Mouse (Mus musculus): ENCODE data around the gene Cyp2j9. TPM values are rescaled to one million over a fixed set of nuclear protein-coding genes. Genes with fewer than 3 reads are reported as not detected.
"Not testable (repeated sequence)": the region's sequence is repeated elsewhere in the genome, so short reads cannot be mapped to it uniquely, and the experiment has no call there.

The Cyp2j9 gene
- 1.3 TPM in 2 replicates for polyA plus RNA-seq (2015; fragmentation: Nextera tagmentation; extraction: Ambion mirVana)

- Histone ChIP-seq H3K4me3 (ENCODE audit: low read length) (peak within 1 kb of the TSS; percentile 54), H3K4me1 (ENCODE audit: control insufficient read depth, insufficient read depth, low read length) (no peaks in the 10 kb centered on the region), H3K36me3 (ENCODE audit: control insufficient read depth, insufficient read depth) (no peaks in the 10 kb centered on the region), H3K4me2 (ENCODE audit: low read depth, low read length) (peak within 1 kb of the TSS; percentile 73), H3K27me3 (ENCODE audit: control insufficient read depth, insufficient read depth, low read length) (no peaks in the 10 kb centered on the region), H3K27ac (ENCODE audit: low read length) (peak within 1 kb of the TSS; percentile 59), H3K9ac (ENCODE audit: low read length) (peak within 1 kb of the TSS; percentile 63), H3K9me3 (replicated peaks; ENCODE audit: control insufficient read depth, low read length) (no peaks in the 10 kb centered on the region)
- ATAC-seq (replicated peaks; ENCODE audit: extremely low read depth, insufficient read depth, low FRiP score) = peak; percentile 76
- WGBS = 4% methylated on average over 18 of the region's 18 CpGs
Observed at GRCm38 (mm10) chr4:96590911-96591790, at the start of gene Cyp2j9. Gene Cyp2j9 (minus strand): TSS chr4:96591578.

GRCm38 (mm10) chr4:96635455-96635854 lies 44.1 kb upstream of the Cyp2j9 start:
- H3K4me2 ChIP-seq (ENCODE audit: low read depth, low read length) = no peak overlapping the region
- no peaks in the 10 kb centered on the region for H3K9me3 ChIP-seq (replicated peaks; ENCODE audit: control insufficient read depth, low read length)
- H3K4me3 ChIP-seq (ENCODE audit: low read length) = no peak overlapping the region
- no peak overlapping the region for H3K27ac ChIP-seq (ENCODE audit: low read length)
- no peak overlapping the region for H3K9ac ChIP-seq (ENCODE audit: low read length)
- H3K27me3 ChIP-seq (ENCODE audit: control insufficient read depth, insufficient read depth, low read length) = no peaks in the 10 kb centered on the region
- no peak for ATAC-seq (replicated peaks; ENCODE audit: extremely low read depth, insufficient read depth, low FRiP score)
- H3K36me3 ChIP-seq (ENCODE audit: control insufficient read depth, insufficient read depth) = no peaks in the 10 kb centered on the region
- WGBS = 83% methylated on average over 1 of the region's 1 CpGs
- H3K4me1 ChIP-seq (ENCODE audit: control insufficient read depth, insufficient read depth, low read length) = no peaks in the 10 kb centered on the region

- Histone ChIP-seq H3K4me2 (ENCODE audit: low read depth, low read length) (no peak overlapping the region), H3K4me1 (ENCODE audit: control insufficient read depth, insufficient read depth, low read length) (no peaks in the 10 kb centered on the region), H3K27me3 (ENCODE audit: control insufficient read depth, insufficient read depth, low read length) (no peaks in the 10 kb centered on the region), H3K9me3 (replicated peaks; ENCODE audit: control insufficient read depth, low read length) (0 out of 2 replicates have a peak, but pooled peaks cover 2% of the 10 kb centered on the region), H3K9ac (ENCODE audit: low read length) (no peak overlapping the region), H3K36me3 (ENCODE audit: control insufficient read depth, insufficient read depth) (no peaks in the 10 kb centered on the region), H3K4me3 (ENCODE audit: low read length) (no peak overlapping the region), H3K27ac (ENCODE audit: low read length) (no peak overlapping the region)
- no peak for ATAC-seq (replicated peaks; ENCODE audit: extremely low read depth, insufficient read depth, low FRiP score)
- WGBS = 88% methylated on average over 1 of the region's 1 CpGs
Observed at GRCm38 (mm10) chr4:96622474-96622873, 31.1 kb upstream of the Cyp2j9 start.

GRCm38 (mm10) chr4:96591791-96592150 lies 393 bp upstream of the Cyp2j9 start:
- H3K4me2 ChIP-seq (ENCODE audit: low read depth, low read length) = peak overlapping the region; percentile 73
- ATAC-seq (replicated peaks; ENCODE audit: extremely low read depth, insufficient read depth, low FRiP score) = peak; percentile 85
- H3K4me3 ChIP-seq (ENCODE audit: low read length) = peak overlapping the region; percentile 54
- peak overlapping the region; percentile 59 for H3K27ac ChIP-seq (ENCODE audit: low read length)
- H3K9ac ChIP-seq (ENCODE audit: low read length) = no peak overlapping the region; the same call in 1 of the 2 replicates
- 18% methylated on average over 4 of the region's 4 CpGs for WGBS
- no peaks in the 10 kb centered on the region for H3K27me3 ChIP-seq (ENCODE audit: control insufficient read depth, insufficient read depth, low read length)
- H3K4me1 ChIP-seq (ENCODE audit: control insufficient read depth, insufficient read depth, low read length) = no peaks in the 10 kb centered on the region
- H3K36me3 ChIP-seq (ENCODE audit: control insufficient read depth, insufficient read depth) = no peaks in the 10 kb centered on the region
- no peaks in the 10 kb centered on the region for H3K9me3 ChIP-seq (replicated peaks; ENCODE audit: control insufficient read depth, low read length)

GRCm38 (mm10) chr4:96581425-96582088 lies 9.8 kb downstream of the Cyp2j9 start:
- ATAC-seq (replicated peaks; ENCODE audit: extremely low read depth, insufficient read depth, low FRiP score) = no peak
- H3K4me2 ChIP-seq (ENCODE audit: low read depth, low read length) = no peak overlapping the region
- H3K36me3 ChIP-seq (ENCODE audit: control insufficient read depth, insufficient read depth) = no peaks in the 10 kb centered on the region
- 48% methylated on average over 1 of the region's 1 CpGs for WGBS
- H3K9ac ChIP-seq (ENCODE audit: low read length) = no peak overlapping the region
- H3K9me3 ChIP-seq (replicated peaks; ENCODE audit: control insufficient read depth, low read length) = no peaks in the 10 kb centered on the region
- no peak overlapping the region for H3K4me3 ChIP-seq (ENCODE audit: low read length)
- no peaks in the 10 kb centered on the region for H3K27me3 ChIP-seq (ENCODE audit: control insufficient read depth, insufficient read depth, low read length)
- no peak overlapping the region for H3K27ac ChIP-seq (ENCODE audit: low read length)
- H3K4me1 ChIP-seq (ENCODE audit: control insufficient read depth, insufficient read depth, low read length) = no peaks in the 10 kb centered on the region

- not testable (repeated sequence) for H3K9me3 ChIP-seq (replicated peaks; ENCODE audit: control insufficient read depth, low read length); H3K9ac ChIP-seq (ENCODE audit: low read length); H3K36me3 ChIP-seq (ENCODE audit: control insufficient read depth, insufficient read depth); H3K27me3 ChIP-seq (ENCODE audit: control insufficient read depth, insufficient read depth, low read length); H3K4me1 ChIP-seq (ENCODE audit: control insufficient read depth, insufficient read depth, low read length); H3K4me3 ChIP-seq (ENCODE audit: low read length); ATAC-seq (replicated peaks; ENCODE audit: extremely low read depth, insufficient read depth, low FRiP score); H3K4me2 ChIP-seq (ENCODE audit: low read depth, low read length); H3K27ac ChIP-seq (ENCODE audit: low read length)
- WGBS = 54% methylated on average over 6 of the region's 6 CpGs
Observed at GRCm38 (mm10) chr4:96580351-96580750, 11.0 kb downstream of the Cyp2j9 start.

- WGBS = 28% methylated on average over 3 of the region's 3 CpGs
- H3K27me3 ChIP-seq (ENCODE audit: control insufficient read depth, insufficient read depth, low read length) = no peaks in the 10 kb centered on the region
- H3K4me3 ChIP-seq (ENCODE audit: low read length) = no peak overlapping the region
- ATAC-seq (replicated peaks; ENCODE audit: extremely low read depth, insufficient read depth, low FRiP score) = no peak
- H3K4me2 ChIP-seq (ENCODE audit: low read depth, low read length) = no peak overlapping the region
- no peaks in the 10 kb centered on the region for H3K9me3 ChIP-seq (replicated peaks; ENCODE audit: control insufficient read depth, low read length)
- H3K9ac ChIP-seq (ENCODE audit: low read length) = no peak overlapping the region
- H3K4me1 ChIP-seq (ENCODE audit: control insufficient read depth, insufficient read depth, low read length) = no peaks in the 10 kb centered on the region
- H3K36me3 ChIP-seq (ENCODE audit: control insufficient read depth, insufficient read depth) = no peaks in the 10 kb centered on the region
- H3K27ac ChIP-seq (ENCODE audit: low read length) = no peak overlapping the region
Observed at GRCm38 (mm10) chr4:96569442-96569841, 21.9 kb downstream of the Cyp2j9 start.

- WGBS = 63% methylated on average over 1 of the region's 1 CpGs
Observed at GRCm38 (mm10) chr4:96567988-96568387, 23.4 kb downstream of the Cyp2j9 start.

GRCm38 (mm10) chr4:96565808-96566207 lies 25.6 kb downstream of the Cyp2j9 start:
- H3K27ac ChIP-seq (ENCODE audit: low read length) = no peak overlapping the region
- H3K27me3 ChIP-seq (ENCODE audit: control insufficient read depth, insufficient read depth, low read length) = no peaks in the 10 kb centered on the region
- no peaks in the 10 kb centered on the region for H3K9me3 ChIP-seq (replicated peaks; ENCODE audit: control insufficient read depth, low read length)
- H3K4me2 ChIP-seq (ENCODE audit: low read depth, low read length) = no peak overlapping the region
- no peaks in the 10 kb centered on the region for H3K4me1 ChIP-seq (ENCODE audit: control insufficient read depth, insufficient read depth, low read length)
- no peak overlapping the region for H3K9ac ChIP-seq (ENCODE audit: low read length)
- no peak for ATAC-seq (replicated peaks; ENCODE audit: extremely low read depth, insufficient read depth, low FRiP score)
- H3K4me3 ChIP-seq (ENCODE audit: low read length) = no peak overlapping the region
- no peaks in the 10 kb centered on the region for H3K36me3 ChIP-seq (ENCODE audit: control insufficient read depth, insufficient read depth)

More at GRCm38 (mm10) chr4:96567988-96568387, 23.4 kb downstream of the Cyp2j9 start:
- ATAC-seq (replicated peaks; ENCODE audit: extremely low read depth, insufficient read depth, low FRiP score) = no peak
- Histone ChIP-seq H3K4me2 (ENCODE audit: low read depth, low read length) (no peak overlapping the region), H3K27ac (ENCODE audit: low read length) (no peak overlapping the region), H3K9me3 (replicated peaks; ENCODE audit: control insufficient read depth, low read length) (no peaks in the 10 kb centered on the region), H3K4me1 (ENCODE audit: control insufficient read depth, insufficient read depth, low read length) (no peaks in the 10 kb centered on the region), H3K9ac (ENCODE audit: low read length) (no peak overlapping the region), H3K27me3 (ENCODE audit: control insufficient read depth, insufficient read depth, low read length) (no peaks in the 10 kb centered on the region), H3K4me3 (ENCODE audit: low read length) (no peak overlapping the region), H3K36me3 (ENCODE audit: control insufficient read depth, insufficient read depth) (no peaks in the 10 kb centered on the region)
